Mouse (Mus musculus) midbrain, embryonic 14.5 days (tissue): ENCODE measurements around the gene Tln1. TPM values are rescaled to one million over a fixed set of nuclear protein-coding genes. Genes with fewer than 3 reads are reported as not detected.

Experiments
- ATAC-seq: fragments of 200-750 bp; cut with Nextera tagmentation; 2 replicates; pipeline ENCODE4 v1.8.0; 2017; ENCODE audit warnings: moderate number of reproducible peaks, moderate library complexity; ENCODE audit not compliant: low FRiP score, low TSS enrichment
- DNase-seq: peaks from one replicate; pipeline ENCODE4 v3.0.0-alpha.2; 2015
- H3K27ac ChIP-seq: fragments of 300-500 bp; sonication (generic); replicated peaks from 2 replicates; pipeline ENCODE4 v1.5.1; 2014; ENCODE audit warnings: mild to moderate bottlenecking, low read depth, low read length, moderate library complexity
- H3K27me3 ChIP-seq: fragments of 300-500 bp; sonication (generic); 2 replicates; pipeline ENCODE4 v1.6.1; 2014; ENCODE audit warnings: low read length, control low read depth, mixed read lengths; ENCODE audit not compliant: control insufficient read depth, insufficient read depth
- H3K36me3 ChIP-seq: fragments of 300-500 bp; sonication (generic); 2 replicates; pipeline ENCODE4 v1.6.1; 2014; ENCODE audit warnings: low read length, control low read depth; ENCODE audit not compliant: control insufficient read depth, insufficient read depth
- H3K4me1 ChIP-seq: fragments of 300-500 bp; sonication (generic); 2 replicates; pipeline ENCODE4 v1.6.1; 2014; ENCODE audit warnings: mild to moderate bottlenecking, antibody characterized with exemption, low read length, control low read depth; ENCODE audit not compliant: control insufficient read depth, insufficient read depth
- H3K4me2 ChIP-seq: fragments of 300-500 bp; sonication (generic); 2 replicates; pipeline ENCODE4 v1.6.1; 2014; ENCODE audit warnings: mild to moderate bottlenecking, low read length, moderate library complexity
- H3K4me3 ChIP-seq: fragments of 300-500 bp; sonication (generic); replicated peaks from 2 replicates; pipeline ENCODE4 v1.5.1; 2014; ENCODE audit warnings: low read depth, low read length
- H3K9ac ChIP-seq: fragments of 300-500 bp; sonication (generic); replicated peaks from 2 replicates; pipeline ENCODE4 v1.6.1; 2014; ENCODE audit warnings: mild to moderate bottlenecking, low read length, moderate library complexity
- H3K9me3 ChIP-seq: fragments of 300-500 bp; sonication (generic); 2 replicates; pipeline ENCODE4 v1.6.1; 2016; ENCODE audit warnings: low read length, control low read depth, mixed read lengths; ENCODE audit not compliant: control insufficient read depth
- WGBS: fragments of 180-500 bp; shearing (Covaris S2); extraction: QIAGEN DNeasy Blood & Tissue Kit; methylation state at CpG from one replicate; pipeline ENCODE4 v1.1.7; 2014; 5-methylcytosine and 5-hydroxymethylcytosine counted together
- polyA plus RNA-seq: library from polyadenylated mRNA; unstranded; fragments of >200 nt; fragmentation: Nextera tagmentation; extraction: Ambion mirVana; gene quantifications from 2 replicates; pipeline ENCODE4 v1.2.1, GENCODE M21; 2014

Gene Tln1
- polyA plus RNA-seq, 1 experiment from 2014 or later: 60.3 TPM

GRCm38 (mm10) chr4:43498983-43499382 is 63.5 kb downstream of the Tln1 start:
- WGBS: 11% methylated on average over 8 of the region's 8 CpGs

GRCm38 (mm10) chr4:43497946-43498345 is 64.5 kb downstream of the Tln1 start:
- H3K9me3 ChIP-seq: no peaks in the 10 kb centered on the region

More at GRCm38 (mm10) chr4:43498983-43499382, 63.5 kb downstream of the Tln1 start:
- H3K4me2 ChIP-seq: peak overlapping the region; percentile 86
- no peaks in the 10 kb centered on the region for H3K9me3 ChIP-seq
- H3K4me1 ChIP-seq: peaks cover 16% of the 10 kb centered on the region
- no peak overlapping the region for H3K27ac ChIP-seq
- peak; percentile 47 for DNase-seq
- peak overlapping the region; percentile 46 for H3K4me3 ChIP-seq
- no peaks in the 10 kb centered on the region for H3K36me3 ChIP-seq
- no peak for ATAC-seq
- no peaks in the 10 kb centered on the region for H3K27me3 ChIP-seq
- H3K9ac ChIP-seq: peak overlapping the region; percentile 48; the same call in 1 of the 2 replicates

GRCm38 (mm10) chr4:43497405-43497804 is 65.1 kb downstream of the Tln1 start:
- H3K4me3 ChIP-seq: no peak overlapping the region
- H3K27me3 ChIP-seq: no peaks in the 10 kb centered on the region
- no peaks in the 10 kb centered on the region for H3K9me3 ChIP-seq
- no peak overlapping the region for H3K4me2 ChIP-seq
- H3K27ac ChIP-seq: no peak overlapping the region
- DNase-seq (no peak), ATAC-seq (no peak)
- no peak overlapping the region for H3K9ac ChIP-seq
- peaks cover 17% of the 10 kb centered on the region for H3K4me1 ChIP-seq
- WGBS: 97% methylated on average over 8 of the region's 8 CpGs
- H3K36me3 ChIP-seq: no peaks in the 10 kb centered on the region

More at GRCm38 (mm10) chr4:43497946-43498345, 64.5 kb downstream of the Tln1 start:
- no peak for ATAC-seq
- Histone ChIP-seq H3K27ac (no peak overlapping the region), H3K4me2 (peak overlapping the region; percentile 86), H3K27me3 (no peaks in the 10 kb centered on the region), H3K9ac (no peak overlapping the region), H3K4me1 (peaks cover 17% of the 10 kb centered on the region), H3K36me3 (no peaks in the 10 kb centered on the region), H3K4me3 (no peak overlapping the region)
- WGBS: 77% methylated on average over 4 of the region's 4 CpGs
- no peak for DNase-seq

- H3K27ac ChIP-seq: no peak overlapping the region
- H3K4me3 ChIP-seq: no peak overlapping the region
- H3K4me2 ChIP-seq: no peak overlapping the region
- H3K4me1 ChIP-seq: peaks cover 17% of the 10 kb centered on the region
- H3K36me3 ChIP-seq: no peaks in the 10 kb centered on the region
- H3K9me3 ChIP-seq: no peaks in the 10 kb centered on the region
- WGBS: 35% methylated on average over 6 of the region's 6 CpGs
- ATAC-seq (no peak), DNase-seq (no peak)
- H3K9ac ChIP-seq: no peak overlapping the region
- no peaks in the 10 kb centered on the region for H3K27me3 ChIP-seq
Measured at GRCm38 (mm10) chr4:43496587-43496986, 65.9 kb downstream of the Tln1 start.

- peaks cover 13% of the 10 kb centered on the region for H3K4me1 ChIP-seq
- DNase-seq (peak; percentile 54), ATAC-seq (no peak)
- peaks cover 3% of the 10 kb centered on the region; the same call in 1 of the 2 replicates for H3K9me3 ChIP-seq
- H3K27me3 ChIP-seq: no peaks in the 10 kb centered on the region
- H3K36me3 ChIP-seq: no peaks in the 10 kb centered on the region
- H3K4me2 ChIP-seq: peak overlapping the region; percentile 56
- peak overlapping the region; percentile 74 for H3K4me3 ChIP-seq
- H3K9ac ChIP-seq: peak overlapping the region; percentile 80
- peak overlapping the region; percentile 93 for H3K27ac ChIP-seq
- 3% methylated on average over 9 of the region's 9 CpGs for WGBS
Measured at GRCm38 (mm10) chr4:43493846-43494240, 68.6 kb downstream of the Tln1 start.

- Histone ChIP-seq H3K9me3 (peaks cover 3% of the 10 kb centered on the region; the same call in 1 of the 2 replicates), H3K9ac (peak overlapping the region; percentile 80), H3K4me3 (peak overlapping the region; percentile 74), H3K27ac (peak overlapping the region; percentile 93), H3K4me2 (peak overlapping the region; percentile 56), H3K4me1 (peaks cover 13% of the 10 kb centered on the region), H3K27me3 (no peaks in the 10 kb centered on the region), H3K36me3 (no peaks in the 10 kb centered on the region)
- WGBS: under 1% methylated on average over 47 of the region's 47 CpGs
- DNase-seq (peak; percentile 100), ATAC-seq (peak; percentile 90)
Measured at GRCm38 (mm10) chr4:43493186-43493845, 69.2 kb downstream of the Tln1 start.

- Histone ChIP-seq H3K4me2 (peak within 1 kb of the TSS; percentile 56), H3K27me3 (no peaks in the 10 kb centered on the region), H3K27ac (peak within 1 kb of the TSS; percentile 93), H3K4me1 (peaks cover 13% of the 10 kb centered on the region), H3K9me3 (peaks cover 3% of the 10 kb centered on the region; the same call in 1 of the 2 replicates), H3K9ac (peak within 1 kb of the TSS; percentile 80), H3K4me3 (peak within 1 kb of the TSS; percentile 74), H3K36me3 (no peaks in the 10 kb centered on the region)
- peak; percentile 98 for ATAC-seq
- peak; percentile 97 for DNase-seq
- WGBS: under 1% methylated on average over 25 of the region's 25 CpGs
Measured at GRCm38 (mm10) chr4:43492821-43493185, 69.7 kb downstream of the Tln1 start, which contains the start of gene Ccdc107. Gene Ccdc107, plus strand, starts transcription at chr4:43492900.

GRCm38 (mm10) chr4:43492101-43492820 is 70.2 kb downstream of the Tln1 start:
- H3K36me3 ChIP-seq: no peaks in the 10 kb centered on the region
- no peak overlapping the region for H3K9ac ChIP-seq
- H3K4me2 ChIP-seq: peak overlapping the region; percentile 56
- peak overlapping the region; percentile 93 for H3K27ac ChIP-seq
- peaks cover 13% of the 10 kb centered on the region for H3K4me1 ChIP-seq
- H3K27me3 ChIP-seq: no peaks in the 10 kb centered on the region
- H3K4me3 ChIP-seq: peak overlapping the region; percentile 74
- DNase-seq (no peak), ATAC-seq (no peak; the same call in 1 of the 2 replicates)
- H3K9me3 ChIP-seq: peaks cover 3% of the 10 kb centered on the region; the same call in 1 of the 2 replicates
- 44% methylated on average over 12 of the region's 12 CpGs for WGBS
